Mouse (Mus musculus): ENCODE measurements around the gene Trank1.

Gene Trank1

DNA sequence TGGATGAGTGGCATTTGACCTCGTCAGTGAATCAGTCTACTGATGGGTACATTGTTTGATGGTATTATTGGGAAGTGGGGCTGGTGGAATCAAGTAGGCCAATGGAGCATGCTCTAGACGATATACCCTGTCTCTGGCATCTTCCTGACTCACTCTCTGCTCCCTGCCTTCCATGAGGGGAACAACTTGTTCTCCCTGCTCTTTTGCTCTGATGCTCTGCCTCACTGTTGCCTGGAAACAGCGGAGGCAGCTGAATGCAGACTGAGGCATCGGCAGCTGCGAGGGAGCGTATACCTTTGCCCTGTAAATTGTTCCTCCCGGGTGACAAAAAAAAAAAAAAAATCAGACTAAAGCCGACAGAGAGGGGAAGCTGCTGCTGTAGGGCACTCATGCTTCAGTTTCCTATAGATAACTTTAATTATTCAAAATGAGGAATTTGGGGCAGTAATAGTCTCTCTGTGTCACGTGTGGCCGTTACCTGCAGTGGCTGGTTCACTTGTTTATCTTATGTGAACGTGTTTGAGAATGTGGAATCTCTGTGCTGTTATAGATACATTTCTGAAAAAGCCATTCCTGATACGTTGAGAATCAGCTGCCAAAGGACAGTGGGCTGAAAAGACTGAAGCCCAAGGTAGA is 9.2 kb upstream of the Trank1 start:
- CTCF ChIA-PET, result no interaction called here

GRCm38 (mm10) chr9:111304036-111304435 is 7.5 kb upstream of the Trank1 start:
- CTCF ChIA-PET, result no interaction called here

DNA sequence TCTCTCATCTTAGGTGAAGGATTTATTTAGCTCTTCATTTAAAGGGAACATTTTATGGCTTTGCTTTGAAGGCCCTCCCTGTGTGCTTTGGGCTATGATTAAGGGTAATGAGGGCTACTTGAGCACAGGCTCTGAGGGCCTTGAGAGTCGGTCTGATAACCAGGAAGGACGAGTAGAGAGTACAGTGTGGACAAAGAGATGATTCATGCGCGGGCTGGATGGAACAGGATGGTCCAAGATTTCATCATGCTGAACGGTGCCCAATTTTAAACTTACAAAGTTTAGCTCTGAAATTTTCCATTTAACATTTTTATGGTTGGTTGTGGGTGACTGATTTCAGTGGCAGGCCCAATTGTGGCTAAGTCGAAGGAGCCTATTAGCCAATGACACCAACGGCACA is 5.4 kb upstream of the Trank1 start:
- CTCF ChIA-PET, result no interaction called here

GRCm38 (mm10) chr9:111311843-111312441 is 403 bp downstream of the Trank1 start:
- CTCF ChIA-PET, result no interaction called here

DNA sequence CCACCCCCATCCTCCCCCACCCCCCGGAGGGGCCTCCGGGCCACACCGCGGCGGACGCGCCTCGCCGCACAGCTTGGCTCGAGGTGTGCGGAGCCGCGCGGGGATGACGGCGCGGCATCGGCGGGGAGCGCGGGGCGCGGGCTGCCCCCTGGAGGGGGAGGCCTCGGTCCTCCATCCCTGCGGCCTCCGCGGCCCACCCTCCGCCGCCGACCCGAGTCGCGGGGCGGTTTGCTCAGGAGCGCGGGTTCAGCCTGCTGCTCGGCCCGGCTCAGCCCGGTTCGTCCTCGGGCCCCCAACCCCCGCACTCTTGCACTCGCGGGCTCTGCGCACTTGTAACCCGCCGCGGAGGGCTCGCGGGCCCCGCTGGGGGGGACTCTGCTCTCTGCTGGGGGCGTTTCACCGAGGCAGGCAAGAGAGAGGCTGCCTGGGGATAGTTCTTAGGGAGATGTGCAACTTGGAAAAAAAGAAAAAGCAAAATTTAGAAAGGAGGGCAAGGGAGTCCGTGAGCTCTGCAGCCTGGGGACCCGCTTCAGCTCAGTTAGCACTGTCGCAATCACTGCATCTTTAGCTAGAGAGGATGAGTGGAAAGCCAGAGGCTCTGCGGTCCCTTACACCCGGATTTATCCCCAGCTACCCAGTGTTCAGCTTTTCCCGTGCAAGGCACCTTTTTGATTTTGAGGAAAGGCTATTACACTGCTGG is 1.1 kb downstream of the Trank1 start:
- CTCF ChIA-PET, result no interaction called here

DNA sequence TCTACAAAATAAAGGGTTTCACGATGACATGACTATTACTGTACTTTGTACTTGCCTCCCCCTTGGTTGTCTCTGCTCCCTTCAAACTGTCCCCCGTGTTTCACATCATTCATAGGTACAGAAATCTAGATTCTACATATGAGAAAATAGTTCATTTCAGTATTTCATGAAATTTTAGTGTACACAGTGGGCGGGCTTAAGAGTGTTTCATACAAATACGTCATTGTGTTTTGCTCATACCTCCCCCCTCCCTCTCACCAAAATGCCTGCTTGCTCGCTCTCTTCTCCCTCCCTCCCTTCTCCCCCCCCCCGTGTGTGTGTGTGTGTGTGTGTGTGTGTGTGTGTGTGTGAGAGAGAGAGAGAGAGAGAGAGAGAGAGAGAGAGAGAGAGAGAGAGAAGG is 1.8 kb downstream of the Trank1 start:
- CTCF ChIA-PET, result no interaction called here

DNA sequence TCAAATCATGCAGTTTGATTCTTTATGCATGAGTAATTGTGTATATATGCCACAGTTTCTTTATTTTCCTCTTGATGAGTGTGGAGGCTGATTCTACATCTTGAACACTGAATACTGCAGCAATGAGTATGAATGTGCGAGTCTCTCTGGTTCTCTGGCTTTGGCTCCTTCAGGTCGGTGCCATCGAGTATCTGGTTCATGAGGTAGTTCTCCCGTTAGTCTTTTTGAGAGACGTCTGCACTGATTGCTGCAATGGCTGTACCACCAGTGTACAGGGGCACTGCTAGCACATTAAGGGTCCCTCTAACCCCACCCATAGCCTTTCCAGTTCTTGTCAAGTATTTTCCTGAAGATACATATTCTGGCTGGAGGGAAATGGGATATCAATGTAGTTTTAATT is 2.3 kb downstream of the Trank1 start:
- CTCF ChIA-PET, result no interaction called here

- CTCF ChIA-PET, result no interaction called here
Observed at GRCm38 (mm10) chr9:111314219-111314618, 2.7 kb downstream of the Trank1 start.

DNA sequence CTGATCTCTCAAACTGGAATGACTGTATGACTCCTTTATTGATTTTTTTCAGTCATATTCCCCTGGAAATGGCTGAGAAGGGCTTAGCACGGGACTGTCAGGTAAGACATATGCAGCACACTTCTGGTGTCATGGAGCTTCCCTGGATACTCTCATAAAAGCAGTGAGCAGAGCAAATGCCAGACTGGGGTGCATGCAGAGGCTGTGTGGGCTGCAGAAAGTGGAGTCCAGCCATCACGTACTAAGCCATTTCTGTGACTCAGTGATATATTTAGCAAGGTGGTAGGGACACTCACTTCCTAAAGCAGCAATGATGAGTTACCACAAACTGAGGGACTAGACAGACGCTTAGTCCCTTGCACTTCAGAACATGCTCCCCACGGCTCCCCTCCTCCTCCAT is 9.4 kb downstream of the Trank1 start:
- CTCF ChIA-PET, result no interaction called here

- CTCF ChIA-PET, result no interaction called here
Observed at GRCm38 (mm10) chr9:111324881-111325280, 13.3 kb downstream of the Trank1 start.

- CTCF ChIA-PET, result no interaction called here
Observed at GRCm38 (mm10) chr9:111329881-111330280, 18.3 kb downstream of the Trank1 start.

DNA sequence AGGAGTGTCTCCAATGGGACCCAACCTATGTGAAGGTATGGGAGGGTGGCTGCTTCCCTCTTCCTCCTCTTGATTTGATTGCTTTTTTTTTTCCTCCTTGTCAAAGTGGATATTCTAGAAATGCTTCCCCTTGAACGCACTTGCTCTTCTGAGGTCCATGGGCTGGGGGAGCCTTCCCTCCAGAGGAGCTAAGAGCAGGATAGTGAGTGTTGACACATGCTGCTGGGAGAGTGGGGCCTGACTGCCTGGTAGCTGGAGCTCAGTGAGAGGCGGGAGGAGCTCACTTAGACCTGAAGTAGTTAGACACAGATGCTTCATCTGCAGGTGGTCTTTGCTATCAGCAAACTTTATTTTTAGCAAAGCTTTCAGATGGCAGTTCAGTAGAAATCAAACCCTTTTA is 22.3 kb downstream of the Trank1 start:
- CTCF ChIA-PET, result no interaction called here

DNA sequence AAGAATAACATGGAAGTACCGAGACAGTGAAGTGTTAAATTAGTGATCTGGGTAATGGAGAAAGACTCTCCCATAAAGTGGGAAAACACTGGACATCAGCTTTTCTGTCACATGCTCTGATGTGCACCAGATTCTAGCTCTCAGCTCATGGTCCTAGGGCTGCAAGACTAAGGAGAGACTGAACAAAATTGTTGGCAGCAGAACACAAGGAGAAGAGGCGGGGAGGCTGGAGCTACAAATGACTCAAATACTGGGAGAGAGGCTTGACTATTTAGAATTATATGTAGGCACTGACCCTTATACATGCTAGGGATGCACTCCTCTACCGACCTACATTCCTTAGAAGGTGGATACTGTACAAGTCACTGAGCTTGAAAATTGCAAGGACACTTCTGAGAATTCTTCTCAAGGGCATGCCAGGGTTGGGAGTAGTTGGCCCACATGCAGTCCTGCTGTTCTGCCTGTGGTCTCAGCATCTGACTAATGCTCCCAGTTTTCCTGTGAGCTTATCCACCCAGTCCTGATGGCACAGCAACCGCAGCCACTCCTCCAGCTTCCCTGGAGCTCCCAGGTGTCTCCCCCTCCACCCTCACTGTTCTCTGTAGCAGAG is 23.1 kb downstream of the Trank1 start:
- CTCF ChIA-PET, result no interaction called here

- CTCF ChIA-PET, result no interaction called here
Observed at GRCm38 (mm10) chr9:111351233-111351632, 39.7 kb downstream of the Trank1 start.

GRCm38 (mm10) chr9:111351641-111352040 is 40.1 kb downstream of the Trank1 start:
- CTCF ChIA-PET, result interaction anchor here (0.6 kb wide), 1 partner anchor 1159 kb away, joined by 5 read pairs; no protein-coding TSS in a partner anchor

- CTCF ChIA-PET, result no interaction called here
Observed at GRCm38 (mm10) chr9:111352646-111353045, 41.1 kb downstream of the Trank1 start.

DNA sequence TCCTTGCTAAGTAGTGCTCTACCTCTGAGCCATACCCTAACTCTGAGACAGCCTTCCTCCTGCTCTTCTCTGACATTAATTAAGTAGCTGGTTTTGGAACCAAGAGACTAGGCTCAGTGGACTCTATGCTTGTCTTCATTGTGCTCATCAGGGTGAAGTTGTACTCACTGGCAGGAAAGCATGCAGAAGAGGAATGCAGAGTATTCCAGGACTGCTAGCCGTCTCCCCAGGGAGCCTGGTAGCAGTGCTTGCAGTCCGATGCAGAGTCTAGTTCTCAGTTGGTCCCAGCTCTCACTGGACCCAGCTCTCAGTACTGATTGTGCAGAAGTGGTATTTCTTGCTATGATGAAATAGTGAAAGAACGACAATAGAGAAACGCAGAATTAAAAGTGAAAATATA is 43.5 kb downstream of the Trank1 start:
- CTCF ChIA-PET, result no interaction called here

DNA sequence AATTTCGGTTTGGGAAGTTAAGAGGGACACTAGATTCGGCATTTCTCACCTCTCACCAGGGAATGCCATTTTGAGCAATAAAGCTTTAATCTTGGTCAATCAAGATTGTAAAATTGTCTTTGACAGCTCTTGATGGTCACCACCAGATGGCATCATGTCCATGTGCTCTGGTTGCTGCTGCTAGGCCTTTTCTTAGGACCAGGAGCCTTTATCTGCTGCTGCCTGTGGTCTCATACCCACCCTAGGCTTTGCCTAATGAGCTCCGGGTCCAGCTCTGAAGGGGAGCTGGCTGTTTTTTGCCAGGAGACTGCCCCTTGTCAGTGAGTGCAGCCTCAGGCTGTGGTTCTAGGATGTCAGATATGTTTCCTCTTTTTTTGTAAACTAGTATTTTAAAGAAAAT is 44.8 kb downstream of the Trank1 start:
- CTCF ChIA-PET, result no interaction called here

GRCm38 (mm10) chr9:111363656-111364055 is 52.1 kb downstream of the Trank1 start:
- CTCF ChIA-PET, result no interaction called here

- CTCF ChIA-PET, result interaction anchor here (0.6 kb wide), 1 partner anchor 654 kb away, joined by 3 read pairs; no protein-coding TSS in a partner anchor
Observed at GRCm38 (mm10) chr9:111367713-111368112, 56.2 kb downstream of the Trank1 start.

DNA sequence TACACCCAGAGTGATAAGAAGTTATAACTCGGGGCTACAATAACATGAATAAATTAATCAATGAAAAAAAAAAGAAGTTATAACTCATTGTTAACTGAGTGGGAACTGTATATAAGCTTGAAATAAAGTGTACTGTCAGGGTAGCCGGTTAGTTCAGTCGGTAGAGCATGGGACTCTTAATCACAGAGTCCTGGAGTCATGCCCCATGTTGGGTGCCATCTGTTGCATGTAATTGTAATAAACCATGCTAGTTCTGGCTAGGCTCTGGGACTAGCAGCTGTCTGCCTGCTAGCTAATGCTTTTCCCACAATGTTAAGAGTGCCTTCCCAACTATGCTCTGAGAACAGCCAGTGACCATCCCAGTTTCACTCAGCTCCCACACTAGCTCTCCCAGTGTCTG is 60.5 kb downstream of the Trank1 start:
- CTCF ChIA-PET, result no interaction called here

DNA sequence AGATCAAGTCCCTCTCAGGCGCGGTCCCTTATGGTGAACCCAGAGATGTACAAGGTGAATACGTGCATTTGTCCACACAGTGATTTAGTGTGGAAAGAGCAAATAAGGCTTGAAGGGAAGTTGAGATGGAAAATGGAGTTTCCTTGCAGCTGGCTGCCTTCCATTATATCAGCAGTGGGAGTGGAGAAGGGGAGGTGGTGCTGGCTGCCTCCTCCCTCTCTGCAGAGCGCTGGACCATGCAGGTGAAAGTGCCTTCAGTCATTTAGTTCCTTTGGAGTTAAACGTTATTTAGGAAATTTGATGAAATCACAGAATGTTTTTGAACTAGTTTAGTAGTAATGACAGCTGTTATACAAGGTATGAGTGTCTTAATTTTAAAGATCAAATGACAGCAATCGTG is 66.3 kb downstream of the Trank1 start:
- CTCF ChIA-PET, result no interaction called here
